Mouse (Mus musculus): ENCODE results near the gene Plekha6.
A peak's percentile ranks its signal among the peaks of the same experiment; 100 is the strongest.

Gene Plekha6

DNA sequence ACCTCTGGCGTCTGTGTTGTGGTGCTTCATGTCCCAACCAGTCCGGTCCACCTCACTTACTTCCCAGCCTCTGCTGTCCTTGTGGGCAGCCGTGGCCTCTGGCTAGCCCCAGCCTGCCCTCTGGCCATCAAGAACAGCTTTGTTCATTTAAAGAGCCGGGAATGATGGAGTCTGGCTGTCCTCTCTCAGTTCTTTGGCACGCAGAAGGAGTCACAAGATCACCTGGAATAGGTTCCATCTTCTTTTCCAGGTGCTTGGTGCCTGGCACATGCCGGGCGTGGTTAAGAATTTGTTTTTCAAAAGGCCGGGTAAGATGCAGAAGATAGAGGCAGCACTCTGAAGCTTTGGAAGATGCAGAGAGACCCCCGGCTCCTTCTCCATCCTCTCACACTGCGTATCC lies 51.7 kb downstream of the Plekha6 start:
- DNase-seq, result no peak

DNA sequence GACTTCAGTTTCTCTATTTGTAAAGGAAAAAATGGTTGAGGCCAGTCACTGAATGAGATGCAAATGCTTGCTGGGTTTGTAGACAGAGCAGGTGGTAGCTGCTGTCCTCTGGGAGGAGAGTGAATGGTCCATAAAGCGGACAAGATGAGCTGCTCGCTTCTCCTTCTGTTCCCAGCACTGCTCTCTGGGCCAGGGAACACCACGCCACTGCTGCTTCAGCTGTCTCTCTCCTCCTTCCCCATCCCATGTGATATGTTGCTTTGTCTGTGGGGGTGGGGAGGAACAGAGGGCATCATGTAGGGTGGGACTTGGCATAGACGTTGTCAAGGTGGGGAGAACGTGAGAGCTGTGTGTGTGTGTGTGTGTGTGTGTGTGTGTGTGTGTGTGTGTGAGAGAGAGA lies 53.0 kb downstream of the Plekha6 start:
- no peak for DNase-seq

DNA sequence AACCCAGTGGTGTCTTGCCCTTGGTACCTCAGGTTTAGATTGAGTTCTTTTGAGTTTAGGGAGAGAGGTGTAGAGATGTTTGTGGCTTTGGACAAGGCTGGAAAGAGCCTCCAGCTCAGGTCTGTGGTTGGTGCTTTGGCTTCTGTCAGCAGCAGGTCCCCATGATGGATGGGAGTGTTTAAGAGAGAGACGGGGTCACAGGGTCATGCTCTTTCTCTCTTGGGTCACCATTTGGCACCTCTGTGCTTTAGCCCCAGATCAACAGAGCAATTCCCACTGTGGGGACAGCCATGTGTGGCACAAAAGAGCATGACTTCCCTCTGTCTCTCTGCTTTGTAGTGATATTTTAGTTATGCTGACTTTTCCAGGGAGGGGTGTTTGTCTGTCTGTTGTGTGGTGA lies 55.1 kb downstream of the Plekha6 start:
- no peak for DNase-seq

DNA sequence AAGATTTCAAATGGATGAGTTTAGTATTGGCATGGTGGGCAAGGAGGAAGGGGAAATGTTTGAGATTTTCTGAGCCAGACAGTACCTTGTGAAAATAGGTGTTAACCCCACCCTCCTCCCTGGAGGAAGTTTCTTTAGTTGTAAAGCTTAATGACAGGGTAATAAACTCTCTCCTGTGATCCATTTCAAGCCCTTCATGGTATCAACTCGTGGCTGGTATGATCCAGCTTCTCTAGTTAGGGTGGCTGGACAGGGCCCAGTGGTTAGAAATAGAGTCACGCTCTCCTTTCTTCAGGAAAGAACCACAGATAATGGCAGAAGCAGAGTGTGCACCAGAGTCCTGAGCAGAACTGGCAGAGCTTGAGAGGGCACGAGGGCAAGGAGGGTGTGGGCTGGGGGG lies 57.4 kb downstream of the Plekha6 start:
- DNase-seq, result no peak

DNA sequence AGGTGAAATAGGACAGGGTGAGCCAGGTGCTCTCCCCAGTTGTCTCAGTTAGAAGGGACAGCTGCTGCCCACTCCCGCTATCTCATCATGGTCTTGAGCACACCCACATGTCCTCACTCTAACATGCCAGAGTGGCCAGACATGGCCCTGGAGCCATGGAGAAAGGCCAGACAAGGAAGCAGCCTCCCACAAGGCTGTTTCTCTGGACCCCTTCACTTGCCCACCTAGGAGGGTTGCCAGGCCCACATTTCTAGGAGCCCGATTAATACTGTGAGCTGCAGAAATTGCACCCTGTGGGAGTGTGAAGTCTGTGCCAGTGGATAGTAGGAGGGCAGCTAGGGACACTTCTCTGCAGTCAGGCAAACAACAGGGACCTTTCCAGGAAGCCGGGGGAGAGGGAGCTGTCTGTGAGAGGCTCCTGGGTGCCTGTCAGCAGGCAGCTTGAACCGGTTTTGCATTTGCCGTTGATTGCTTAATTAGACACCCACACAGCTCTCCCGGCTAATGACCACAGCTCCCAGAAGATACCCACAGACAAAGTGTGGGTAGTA lies 58.5 kb downstream of the Plekha6 start:
- no peak for DNase-seq

DNA sequence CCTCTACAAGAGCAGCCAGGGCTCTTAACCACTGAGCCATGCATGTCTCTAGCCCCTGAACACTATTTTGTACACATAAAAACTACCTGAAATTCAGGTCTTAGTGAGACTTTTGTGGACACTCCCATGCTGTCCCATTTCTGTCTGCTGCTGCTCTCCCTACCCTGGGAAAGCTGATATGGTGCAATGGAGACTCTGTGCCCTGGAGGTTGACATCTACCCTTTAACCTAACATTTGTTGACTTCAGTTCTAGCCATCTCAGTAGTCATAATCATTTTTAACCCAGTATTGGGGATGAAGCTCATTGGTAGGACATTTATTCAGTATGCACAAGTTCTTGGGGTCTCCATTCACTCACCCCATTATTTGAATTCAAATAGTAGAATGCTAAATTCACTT lies 60.7 kb downstream of the Plekha6 start:
- no peak for DNase-seq

DNA sequence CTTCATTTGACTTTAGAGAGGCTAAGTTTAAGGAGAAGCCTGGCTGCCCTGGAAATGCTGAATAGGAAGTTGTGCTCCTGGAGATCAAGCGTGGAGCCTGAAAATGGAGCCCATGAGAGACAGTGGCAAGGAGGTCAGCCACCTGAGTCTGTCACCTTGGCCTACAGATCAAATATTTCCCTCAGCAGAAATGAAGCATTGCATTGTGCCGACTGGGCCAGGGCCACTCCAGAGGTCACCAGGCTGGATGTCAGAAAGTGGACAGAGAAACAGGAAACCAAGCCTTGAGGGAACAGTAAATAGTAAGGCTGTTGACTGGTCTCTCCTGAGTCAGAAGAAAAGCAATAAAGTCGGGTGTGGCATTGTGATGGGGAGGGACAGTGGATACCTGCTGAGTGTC lies 61.1 kb downstream of the Plekha6 start:
- no peak for DNase-seq

DNA sequence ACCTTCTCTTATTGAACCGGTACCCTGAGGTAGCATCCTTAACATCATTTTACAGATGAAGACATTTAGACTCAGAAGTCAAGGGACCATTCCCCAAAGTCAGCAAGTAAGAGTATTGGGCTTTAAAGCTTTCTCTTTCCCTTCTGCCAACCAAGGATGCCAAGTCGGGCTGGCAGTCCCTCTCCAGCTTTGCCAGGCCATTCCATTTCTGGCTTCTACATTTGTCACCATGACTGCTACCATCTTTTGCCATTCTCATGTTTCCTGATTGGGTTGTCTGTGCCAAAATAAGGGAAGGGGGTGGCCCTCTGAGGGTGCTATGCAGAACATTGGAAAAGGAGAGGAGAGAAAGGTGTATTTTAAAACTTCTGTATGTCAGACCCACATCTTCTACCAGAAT lies 61.6 kb downstream of the Plekha6 start:
- DNase-seq, result no peak

DNA sequence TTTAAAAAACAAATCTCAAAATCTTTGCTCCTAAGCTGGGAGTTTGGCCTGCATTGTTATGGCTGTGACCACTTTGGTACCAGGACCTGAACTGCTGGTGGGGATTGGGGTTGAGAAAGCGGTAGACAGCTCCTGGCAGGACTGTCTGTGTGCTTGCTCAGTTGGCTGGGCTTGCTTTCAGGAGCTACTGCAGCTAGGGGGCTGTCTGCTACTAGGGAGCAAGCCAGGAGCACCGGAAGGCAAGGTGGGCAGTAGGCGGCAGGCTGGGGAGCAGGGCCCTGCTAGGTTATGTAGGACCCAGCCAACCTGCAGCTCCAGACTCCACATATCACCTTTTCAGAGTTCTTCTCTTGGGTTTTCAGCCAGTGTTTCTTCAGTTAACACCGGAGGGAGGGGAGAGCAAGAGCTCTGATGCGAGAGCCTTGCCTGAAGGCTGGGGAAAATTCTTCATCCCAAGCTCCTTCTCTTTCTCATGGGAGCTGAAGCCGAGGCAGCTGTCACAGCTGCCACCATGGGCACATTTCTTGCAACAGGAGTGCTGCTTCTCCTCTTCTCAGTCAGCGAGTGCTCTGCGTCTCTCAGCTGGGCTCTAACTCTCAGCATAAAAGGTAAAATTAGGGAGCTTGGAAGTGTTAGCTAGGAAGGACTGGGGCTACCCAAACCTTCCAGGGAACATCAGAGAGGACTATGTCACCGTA lies 62.1 kb downstream of the Plekha6 start:
- peak; percentile 49 for DNase-seq

DNA sequence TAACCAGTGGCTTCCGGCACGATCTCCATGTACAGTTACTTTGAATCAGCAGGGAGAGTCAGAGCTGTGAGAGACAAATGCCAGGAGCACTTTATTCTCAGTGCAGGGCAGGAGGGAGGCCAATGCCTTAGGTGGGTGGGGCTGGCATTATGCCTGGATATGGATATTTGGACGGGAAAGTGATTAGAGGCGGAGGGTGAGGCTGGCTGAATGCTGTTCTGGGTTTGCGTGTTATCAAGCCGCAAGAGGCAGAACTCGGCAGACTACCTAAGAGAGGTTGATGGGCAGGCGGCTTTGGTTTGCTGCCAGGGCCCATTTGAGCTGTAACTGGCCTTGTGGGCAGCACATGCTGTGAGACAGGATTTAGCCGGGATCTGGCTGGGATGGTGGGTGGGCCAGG lies 62.9 kb downstream of the Plekha6 start:
- no peak for DNase-seq

DNA sequence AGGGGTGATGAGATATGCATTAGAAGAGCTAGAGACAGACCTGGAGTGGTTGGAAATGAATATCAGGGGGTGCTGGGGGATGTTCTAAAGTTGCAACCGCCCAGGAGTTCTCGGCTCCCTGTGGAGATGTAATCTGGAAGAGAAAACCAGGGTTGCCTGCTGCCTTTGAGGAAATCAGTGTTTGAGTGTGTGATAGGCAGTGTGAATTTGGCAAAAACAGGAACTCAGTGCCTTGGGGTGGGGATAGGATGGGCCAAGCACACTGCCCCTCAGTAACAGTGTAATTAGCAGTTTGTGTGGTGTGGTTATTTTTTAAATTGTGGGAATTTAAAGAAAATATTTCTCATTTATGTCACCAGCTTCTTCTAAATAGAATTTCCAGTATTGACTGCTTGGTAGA lies 63.4 kb downstream of the Plekha6 start:
- no peak for DNase-seq

DNA sequence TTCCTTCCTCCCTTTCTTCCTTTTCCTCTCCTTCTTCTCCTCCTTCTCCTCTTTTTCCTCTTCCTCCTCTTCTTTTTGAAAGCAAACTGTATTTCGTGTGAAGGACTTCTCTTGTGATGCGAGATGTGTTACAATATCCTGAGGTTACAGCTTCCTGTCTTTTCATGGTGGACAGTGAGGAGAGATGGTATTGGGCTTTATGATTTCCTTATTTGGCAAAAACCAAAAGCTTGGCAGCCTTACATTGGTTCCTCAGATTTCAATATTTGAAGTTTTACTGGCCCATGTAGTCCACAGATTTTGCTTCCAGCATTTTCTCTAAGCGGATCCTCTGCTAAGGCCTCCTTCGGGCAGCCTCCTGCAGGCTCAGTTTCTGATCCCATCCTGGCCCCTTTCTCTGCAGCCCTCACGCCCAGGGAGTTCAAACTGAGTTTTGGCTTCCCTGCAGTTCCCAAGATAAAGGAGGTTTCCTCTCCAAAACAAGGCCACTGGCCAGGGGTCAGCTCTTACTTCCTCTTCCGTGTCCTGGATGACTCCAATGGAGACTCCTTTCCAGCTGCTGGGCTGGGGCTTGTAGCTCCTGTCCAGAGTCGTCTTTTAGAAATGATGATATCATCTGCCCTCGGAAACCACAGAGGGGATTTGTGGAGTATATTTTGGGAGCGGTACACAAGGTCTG lies 64.9 kb downstream of the Plekha6 start:
- DNase-seq, result no peak

DNA sequence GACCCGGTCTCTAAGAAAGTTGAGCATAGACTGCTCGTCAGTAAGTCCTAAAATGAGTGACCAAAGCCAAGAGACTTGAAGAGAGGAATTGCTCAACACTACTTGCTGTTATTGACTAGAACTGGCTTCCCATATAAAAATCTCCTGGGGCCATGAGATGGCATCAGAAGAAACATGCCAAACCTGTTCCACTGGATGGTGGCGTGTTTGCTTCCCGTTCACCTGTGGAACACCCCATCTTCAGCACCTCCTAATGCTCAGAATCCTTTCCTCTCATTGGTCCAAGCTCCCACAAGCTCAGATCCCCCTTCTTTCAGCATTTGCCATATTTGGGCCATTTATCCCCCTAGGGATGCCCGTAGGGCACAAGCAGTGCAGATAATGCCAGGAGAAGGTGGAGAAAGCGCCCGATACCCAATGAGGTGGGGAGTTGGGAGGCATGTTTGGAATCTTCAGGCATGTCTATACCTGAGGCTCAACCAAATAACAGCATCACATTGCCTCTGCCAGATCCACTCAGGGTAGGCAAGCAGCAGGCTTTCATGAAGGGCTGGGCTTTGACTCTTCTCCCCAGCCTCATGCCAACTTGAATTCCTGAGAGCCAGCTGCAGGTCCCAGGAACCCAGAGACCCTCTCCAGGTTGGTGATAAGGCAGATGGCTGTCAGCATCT lies 67.6 kb downstream of the Plekha6 start:
- no peak for DNase-seq

DNA sequence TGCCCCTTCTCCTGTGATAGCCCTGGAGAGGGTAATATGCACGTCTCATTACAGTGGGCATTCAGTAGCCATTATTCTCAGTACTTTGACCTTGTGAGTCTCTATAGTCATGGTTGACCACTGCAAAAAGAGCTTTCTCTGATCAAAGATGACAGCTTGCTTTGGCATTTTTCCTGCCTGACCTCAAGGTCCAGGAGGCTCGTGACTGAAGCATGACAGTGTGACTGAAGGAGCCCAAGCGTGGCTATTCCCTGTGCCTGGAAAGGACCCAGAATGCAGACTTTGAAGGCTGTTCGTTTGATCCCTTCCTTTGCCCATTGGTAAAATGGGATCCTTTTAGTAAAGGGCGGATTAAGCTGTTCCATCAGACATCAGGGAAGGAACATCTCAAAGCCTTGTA lies 71.9 kb downstream of the Plekha6 start:
- no peak for DNase-seq

DNA sequence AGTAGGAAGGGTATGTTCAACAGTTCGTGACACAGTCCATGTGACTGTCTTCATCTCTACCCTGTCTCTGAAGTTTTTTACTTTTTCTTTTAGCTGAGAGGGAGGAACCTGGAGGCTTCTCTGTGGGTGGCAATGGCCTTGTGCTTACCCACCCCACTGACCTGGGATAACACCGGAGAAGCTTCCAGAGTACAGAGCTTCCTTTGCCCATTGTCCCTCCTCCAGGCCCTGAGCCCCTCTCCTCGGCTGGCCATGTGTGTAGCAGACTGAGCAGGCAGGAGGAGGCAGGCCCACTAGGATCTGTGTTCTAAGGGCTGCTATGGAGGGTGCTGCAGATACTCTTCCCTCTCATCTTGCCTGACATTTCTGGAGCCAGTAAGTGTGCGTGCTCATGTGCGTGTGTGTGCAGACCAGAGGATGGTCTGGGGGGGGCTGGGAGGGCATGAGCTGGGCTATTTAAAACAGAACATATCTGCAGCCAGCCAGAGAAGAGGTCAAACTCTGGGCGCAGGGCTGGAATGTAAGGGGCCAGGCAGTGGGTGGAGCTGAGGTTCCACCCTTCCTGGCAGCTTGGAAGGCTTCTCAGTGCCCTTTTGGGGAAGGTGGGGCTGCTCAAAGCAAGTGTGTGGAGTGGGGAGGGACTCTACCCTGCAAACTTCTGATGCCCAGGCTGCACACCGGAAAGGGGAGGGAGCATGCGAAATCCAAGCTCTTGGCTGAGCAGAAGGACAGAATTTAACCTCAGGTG lies 72.9 kb downstream of the Plekha6 start:
- DNase-seq, result no peak

DNA sequence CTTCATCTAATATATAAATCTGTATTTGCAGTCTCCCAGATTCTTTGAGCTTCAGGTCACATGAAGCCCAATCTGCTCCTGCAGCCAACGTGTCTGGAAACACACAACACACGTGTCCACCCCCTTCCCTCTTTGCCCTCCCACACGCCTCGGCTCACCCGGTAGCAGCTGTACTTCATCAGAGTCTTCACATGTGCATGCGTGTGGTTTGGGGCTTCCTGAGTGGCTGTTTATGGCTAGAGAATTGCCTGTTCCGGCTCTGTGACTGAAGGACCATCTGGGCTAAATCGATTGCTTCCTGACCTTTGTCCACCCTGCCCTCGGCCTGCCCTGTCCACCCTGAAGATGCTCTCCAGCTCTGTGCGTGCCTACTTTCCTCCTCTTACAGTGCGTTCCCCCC lies 73.7 kb downstream of the Plekha6 start:
- DNase-seq, result peak; percentile 83

DNA sequence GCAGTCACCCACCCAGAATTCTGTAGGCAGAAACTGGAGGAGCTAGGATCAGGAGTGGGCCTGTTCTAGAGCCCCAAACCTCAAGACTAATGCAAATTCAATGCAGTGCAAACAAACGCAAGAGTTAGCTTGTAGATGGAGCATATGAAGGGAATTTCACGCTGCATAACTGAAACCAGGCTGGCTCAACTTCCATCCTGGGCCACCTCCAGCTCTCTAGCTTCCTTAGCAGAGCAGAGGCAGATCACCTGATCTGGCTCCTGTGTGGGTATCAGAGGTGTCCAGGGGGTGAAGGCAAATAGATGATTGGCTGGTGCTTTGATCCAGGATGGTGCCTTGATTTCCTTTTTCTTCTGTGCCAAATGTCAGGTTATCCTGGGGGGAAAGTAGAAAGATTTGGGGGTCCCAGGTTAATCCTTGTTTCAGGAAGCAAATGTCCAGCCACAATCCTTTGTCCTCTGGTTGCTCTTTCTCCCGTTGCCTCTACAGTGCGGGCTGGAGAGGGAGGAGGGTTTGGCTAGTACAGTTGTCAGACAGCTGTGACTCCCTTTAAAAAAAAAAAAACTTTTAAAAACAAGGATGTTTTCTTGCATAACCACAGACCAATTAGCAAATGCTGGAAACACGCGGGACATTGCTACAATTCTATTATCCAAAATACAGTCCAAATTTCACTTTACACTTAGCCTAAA lies 75.3 kb downstream of the Plekha6 start:
- DNase-seq, result no peak

DNA sequence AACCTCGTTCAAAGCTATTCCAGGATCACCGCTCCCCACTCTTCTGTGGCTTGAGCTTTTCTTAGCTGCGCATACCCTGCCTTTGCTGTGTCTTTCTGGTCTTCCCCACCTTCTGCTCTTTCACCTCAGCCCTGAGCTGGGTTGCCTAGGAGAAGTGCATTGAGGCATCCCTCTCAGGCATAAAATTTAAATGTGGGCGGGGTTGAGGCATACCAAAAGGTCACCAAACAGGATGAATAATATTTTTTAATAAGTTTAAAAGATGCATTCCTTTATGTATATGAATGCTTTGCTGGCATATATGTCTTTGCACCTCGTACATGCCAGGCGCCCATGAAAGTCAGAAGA lies 75.8 kb downstream of the Plekha6 start:
- DNase-seq, result no peak

DNA sequence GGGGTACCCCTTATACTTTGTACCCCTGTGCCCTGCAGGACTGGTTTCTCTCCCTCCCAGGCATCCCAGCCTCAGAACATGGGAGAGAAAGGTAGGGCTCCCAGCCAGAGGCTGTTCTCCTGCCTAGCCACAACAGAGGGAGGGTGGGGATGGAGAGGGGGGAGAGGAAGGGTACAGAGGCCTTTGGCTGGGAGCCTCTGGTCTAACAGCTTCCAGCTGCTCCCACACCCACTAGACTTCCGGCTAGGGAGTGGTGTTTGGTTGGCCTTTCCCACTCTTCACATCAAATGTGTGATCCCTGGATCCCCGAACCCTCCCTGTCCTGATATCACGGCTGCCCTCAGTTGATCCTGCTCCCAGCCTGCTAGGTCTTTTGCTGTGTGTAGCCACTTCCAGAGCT lies 76.9 kb downstream of the Plekha6 start:
- no peak for DNase-seq

DNA sequence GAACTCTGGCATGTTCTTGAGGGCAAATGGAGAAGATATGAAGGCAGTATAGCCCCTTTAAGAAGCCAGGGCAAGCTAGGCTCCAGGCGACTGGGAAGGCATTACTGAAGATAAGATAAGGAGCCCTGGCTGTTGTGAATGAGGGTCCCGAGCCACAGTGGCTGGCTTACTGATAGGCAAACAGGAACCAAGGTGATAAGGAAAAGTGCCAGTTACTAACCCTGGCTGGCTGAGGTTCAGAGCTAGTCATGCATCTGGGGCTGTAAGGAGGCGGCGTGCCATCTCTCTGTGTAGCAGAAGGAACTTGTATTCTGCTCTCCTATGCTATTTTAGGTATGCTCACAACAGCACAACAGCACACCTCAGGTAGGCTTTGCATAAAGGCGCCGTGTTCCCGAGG lies 80.7 kb downstream of the Plekha6 start:
- no peak for DNase-seq

DNA sequence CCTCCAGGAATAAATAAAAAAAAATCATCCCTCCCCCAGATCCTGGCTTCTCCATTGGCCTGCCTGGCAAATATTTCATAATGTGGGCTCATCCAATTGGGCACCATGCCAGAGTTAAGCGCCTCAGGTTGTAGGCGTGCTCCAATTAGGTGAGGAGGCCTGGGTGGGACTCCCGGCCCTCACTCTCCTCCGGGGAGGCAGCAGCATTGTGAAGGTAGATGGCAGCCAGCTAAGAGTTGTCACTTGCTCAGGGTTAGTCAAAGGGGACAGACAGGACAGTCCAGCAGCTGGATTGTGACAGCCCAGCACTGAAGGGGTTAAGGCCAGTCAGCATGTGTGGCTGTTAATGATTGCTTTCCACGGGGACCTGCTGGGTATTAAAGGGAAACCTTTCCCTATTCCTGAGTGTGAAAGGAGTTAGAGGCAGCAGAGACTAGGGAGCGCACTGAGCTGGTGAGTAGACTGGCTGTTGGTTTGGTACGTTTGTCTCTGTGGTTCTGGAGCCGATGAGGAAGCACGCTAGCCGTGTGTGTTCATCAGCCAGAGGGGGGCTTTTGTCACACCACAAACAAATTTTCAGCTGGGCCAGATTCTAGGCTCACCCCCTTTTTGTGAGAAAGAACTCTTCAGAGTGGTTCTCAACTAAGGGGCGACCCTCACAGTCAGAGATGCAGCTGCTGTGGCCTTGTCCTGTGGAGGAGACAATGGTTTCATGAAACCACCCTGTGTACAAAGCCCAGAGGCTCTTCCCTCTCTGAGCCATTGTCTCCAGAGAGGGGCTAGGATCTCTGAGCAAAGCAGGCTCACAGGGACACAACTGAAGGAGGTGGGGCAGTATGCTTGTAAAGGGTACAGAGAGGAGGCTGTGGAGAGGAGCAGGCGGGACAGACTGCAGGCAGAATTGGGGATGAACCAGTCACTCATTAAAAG lies 81.9 kb downstream of the Plekha6 start:
- DNase-seq, result no peak

DNA sequence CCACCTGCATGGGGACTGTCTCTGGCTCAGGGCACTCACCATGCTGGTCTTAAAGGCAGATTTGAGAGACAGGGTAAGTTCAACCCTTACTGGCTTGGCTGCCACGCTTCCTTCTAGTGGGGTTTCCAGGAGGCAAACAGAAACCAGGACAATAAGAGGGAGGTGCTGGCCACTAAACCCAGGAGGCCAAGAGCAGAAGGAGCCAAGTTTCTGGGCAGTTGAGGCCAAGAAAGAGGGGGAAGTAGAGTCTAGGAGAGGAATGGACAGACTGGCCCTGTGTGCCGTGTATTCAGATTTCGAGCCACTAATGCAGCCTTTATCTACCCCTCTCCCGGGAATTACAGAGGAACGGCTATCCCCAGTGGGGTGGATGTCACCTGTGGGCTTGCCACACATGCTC lies 83.2 kb downstream of the Plekha6 start:
- no peak for DNase-seq
